Mouse (Mus musculus) granulocyte monocyte progenitor cell, adult 5-6 weeks (primary cell): Measurements from ENCODE around the gene Gm4707. TPM values are rescaled to one million over a fixed set of nuclear protein-coding genes. Genes with fewer than 3 reads are reported as not detected.
"Not testable (repeated sequence)": the region's sequence is repeated elsewhere in the genome, so short reads cannot be mapped to it uniquely, and the experiment has no call there.

Experiments
- ATAC-seq: replicated peaks from 2 replicates; pipeline ENCODE4 v1.8.0; 2016; ENCODE audit warnings: mild to moderate bottlenecking, moderate TSS enrichment, inconsistent platforms; ENCODE audit not compliant: poor library complexity, severe bottlenecking
- total RNA-seq, 2 experiments: library from RNA; stranded (forward) in 1 of 2; stranded (reverse) in 1 of 2; fragments of 200-712, 200-1000 nt in 1 of 2; fragments of >200 nt in 1 of 2; fragmentation: Nextera tagmentation in 1 of 2; gene quantifications; 2 replicates each; pipeline ENCODE4 v1.2.3; 2014 to 2017

The Gm4707 gene
- total RNA-seq (2014; fragmentation: Nextera tagmentation) = 6.0 and 7.7 TPM in 2 replicates
- total RNA-seq (2017) = 1.0 and 4.9 TPM in 2 replicates

DNA sequence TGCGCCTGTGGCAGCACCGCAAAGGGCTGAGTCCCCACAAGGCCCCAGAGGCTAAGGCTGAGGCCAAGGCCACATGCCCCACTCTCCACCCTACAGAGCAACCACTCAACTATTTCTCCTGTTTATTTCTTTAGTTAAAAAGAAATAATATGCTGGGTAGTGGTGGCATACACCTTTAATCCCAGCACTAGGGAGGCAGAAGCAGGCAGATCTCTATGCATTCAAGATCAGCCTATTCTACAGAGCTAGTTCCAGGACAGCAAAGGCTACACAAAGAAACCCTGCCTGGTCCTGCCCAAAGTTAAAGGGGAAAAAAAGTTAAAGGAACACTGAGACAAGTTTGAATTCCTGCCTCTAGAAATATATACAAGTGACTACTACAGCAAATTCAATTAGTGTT lies at the start of gene Gm4707:
Gene Gm4707, minus strand, starts transcription at position 101 of the 400 bp plus-strand sequence.
- no peak for ATAC-seq

DNA sequence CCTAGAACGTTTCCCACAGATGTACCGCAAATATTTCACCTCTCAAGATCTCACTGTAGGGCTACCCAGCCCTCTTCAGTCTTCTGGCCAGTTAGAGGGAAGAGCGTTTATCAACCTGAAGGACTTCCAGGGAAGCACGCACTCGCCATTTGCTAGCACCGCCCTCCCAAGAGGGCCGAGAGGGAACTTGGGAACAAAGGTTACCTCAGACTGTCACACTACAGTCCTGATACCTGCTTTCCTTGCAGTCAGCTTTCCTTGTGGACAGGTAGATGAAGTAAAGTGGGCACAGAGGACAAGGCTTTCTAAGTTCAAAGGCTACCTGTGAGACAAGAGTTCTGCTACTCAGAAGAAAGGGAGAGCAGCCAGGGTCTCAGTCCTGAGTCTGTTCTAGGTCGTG lies 47.1 kb upstream of the Gm4707 start:
- ATAC-seq = no peak

DNA sequence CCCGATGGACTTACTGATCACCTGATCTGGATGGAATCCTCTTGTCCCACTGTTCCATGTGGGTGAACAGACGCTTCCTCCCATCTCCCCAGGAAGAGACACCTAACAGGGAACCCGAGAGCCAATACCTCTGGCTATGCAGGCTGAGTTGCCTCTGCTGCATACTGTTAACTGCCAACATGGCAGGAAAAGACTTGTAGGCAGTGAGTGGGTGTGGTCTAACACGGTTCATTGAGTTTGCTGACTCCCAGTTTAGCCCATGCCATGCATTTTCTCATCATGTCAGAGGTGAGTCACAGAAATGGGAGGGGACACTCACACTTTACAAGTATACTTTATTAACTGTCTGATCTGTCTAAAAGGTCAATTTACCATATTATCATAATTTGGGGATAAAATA lies 36.1 kb upstream of the Gm4707 start:
- ATAC-seq = no peak

DNA sequence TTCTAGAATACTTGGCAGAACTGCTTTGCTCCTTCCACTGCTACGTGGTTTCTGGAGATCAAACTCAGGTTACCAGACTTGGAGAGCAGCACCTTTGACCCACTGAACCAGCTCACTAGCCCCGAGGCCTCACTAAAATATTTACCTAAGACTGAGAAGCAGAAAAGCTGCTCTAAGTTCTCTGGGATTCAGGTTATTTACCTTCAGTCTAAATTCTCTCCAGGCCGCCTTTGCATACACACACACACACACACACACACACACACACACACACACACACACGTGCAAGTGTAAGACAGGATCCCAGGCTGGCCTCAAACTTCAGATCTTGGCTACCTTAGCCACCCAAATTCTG lies 31.6 kb upstream of the Gm4707 start:
- ATAC-seq = no peak

DNA sequence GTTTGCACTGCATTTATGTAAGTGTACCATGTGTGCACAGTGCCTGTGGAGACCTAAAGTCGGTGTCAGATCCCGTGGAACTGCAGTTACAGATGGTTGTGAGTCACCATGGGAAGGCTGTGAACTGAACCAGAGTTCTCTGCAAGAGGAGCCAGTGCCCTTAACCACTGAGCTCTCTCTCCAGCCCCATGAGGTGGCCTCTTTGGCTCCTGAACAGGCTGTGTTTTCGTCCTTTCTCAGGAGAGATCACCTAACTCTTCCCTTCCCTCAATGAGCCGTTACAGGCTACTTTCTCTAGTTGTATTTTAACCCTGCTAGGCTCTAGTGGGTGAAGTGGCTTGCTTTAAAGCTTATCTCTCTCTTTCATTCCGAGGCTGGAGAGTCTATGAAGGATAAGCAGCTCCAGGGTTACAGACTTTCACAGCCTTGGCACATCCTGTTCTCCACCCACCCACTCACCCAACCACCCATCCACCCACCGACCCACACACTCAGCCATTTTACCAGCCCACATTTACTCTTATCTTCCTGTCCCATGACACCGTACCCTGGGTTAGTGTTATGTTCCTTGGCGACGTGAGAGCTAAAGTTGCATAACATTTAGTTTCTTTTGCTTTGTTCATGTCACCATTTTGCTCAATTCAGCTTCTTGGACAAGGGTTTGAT lies 31.1 kb upstream of the Gm4707 start:
- no peak for ATAC-seq

DNA sequence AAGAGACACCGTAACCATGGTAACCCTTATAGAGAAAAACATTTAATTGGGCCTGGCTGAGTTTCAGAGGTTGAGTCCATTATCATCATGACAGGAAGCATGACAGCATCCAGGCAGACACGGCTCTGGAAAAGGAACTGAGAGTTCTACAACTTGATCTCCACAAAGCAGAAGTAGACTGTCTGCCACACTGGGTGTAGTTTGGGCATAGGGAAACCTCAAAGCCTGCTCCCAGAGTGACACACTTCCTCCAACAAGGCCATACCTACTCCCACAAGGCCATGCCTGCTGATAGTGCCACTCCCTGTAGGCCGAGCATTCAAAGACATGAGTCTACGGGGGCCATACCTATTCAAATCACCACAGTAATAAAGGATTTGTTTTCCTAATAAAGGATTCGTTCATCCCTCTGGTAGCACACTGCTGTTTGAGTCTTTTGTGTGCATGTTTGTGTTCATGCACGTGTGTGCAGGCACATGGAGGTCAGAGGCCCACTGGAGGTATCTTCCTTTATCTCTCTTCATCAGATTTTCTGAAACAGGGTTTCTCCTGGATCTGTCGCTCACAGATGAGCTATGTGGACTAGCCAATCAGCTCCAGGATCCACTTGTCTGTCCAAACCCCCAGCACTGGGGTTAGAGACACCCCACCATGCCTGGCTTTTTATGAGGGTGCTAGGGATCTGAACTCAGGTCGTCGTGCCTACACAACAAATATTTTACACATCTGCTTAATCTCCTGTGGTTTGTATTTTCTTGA lies 30.2 kb upstream of the Gm4707 start:
- ATAC-seq = peak; percentile 81

DNA sequence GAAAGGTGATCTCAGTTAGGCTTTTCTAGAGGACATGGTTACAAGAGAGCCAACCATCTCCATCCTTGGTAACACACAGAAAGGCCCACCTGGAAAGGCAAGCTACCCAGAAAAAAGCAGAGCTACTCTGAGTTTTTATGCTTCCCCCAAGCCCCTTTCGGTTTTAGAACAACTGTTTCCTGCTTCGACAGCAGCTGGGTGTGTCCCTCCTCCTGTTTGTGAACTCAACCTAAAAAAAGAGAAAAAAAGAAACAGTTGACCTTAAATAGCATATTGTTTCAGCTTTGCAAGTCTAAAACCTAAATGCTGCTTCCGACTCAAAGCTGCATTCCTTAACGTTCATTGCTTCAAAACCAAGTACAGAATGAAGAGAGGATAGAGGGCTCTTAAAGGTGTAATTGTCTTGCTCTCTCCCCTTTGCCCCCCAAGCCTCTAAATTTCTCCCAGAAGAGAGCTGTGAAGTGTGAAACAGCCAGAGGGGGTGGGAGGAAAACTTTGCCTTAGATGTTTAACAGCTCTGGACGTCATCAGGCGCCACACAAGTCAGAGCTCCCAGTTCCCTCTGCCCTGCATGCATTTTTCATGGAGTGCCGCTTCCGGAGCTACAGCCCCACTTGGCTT lies 26.6 kb upstream of the Gm4707 start:
- peak; percentile 33 for ATAC-seq

DNA sequence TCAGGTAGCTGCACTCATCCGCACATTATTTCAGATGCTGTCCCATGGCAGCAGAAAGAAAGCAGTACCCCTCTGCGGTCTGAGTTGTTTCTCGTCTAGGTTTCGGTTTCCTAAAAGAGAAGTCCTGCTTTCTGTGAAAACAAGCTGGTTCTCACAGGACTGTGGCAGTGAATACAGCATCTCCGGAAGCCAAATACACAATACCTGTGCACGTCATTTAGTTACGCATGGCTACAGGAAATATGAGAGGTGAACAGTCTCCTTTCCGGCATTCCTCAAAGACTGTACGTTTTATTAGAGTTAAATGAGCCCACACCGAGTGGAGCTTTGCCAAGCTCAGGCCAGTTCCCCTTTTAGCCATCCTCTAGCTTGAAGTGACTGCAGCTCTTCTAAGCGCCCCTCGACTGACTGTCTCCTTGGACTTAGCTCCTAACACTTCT lies 26.1 kb upstream of the Gm4707 start:
- ATAC-seq = peak; percentile 62

DNA sequence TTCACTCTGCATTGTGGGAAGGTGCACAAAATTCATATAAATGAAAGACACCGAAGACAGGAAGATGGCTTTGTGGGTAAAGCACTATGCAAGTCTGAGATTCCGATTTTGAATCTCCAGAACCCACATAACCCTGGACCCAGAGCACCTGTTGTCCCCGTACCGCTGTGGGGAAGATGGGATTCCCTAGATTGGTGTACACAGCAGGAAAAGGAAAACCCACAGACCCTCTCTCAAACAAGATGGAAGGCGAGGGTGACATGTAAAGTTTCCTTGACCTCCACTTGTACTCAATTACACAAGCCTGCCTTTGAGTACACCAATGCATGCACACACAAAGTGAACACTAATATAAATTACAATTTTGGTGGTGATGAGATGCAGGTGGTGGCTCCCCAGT lies 25.0 kb upstream of the Gm4707 start:
- ATAC-seq = no peak

DNA sequence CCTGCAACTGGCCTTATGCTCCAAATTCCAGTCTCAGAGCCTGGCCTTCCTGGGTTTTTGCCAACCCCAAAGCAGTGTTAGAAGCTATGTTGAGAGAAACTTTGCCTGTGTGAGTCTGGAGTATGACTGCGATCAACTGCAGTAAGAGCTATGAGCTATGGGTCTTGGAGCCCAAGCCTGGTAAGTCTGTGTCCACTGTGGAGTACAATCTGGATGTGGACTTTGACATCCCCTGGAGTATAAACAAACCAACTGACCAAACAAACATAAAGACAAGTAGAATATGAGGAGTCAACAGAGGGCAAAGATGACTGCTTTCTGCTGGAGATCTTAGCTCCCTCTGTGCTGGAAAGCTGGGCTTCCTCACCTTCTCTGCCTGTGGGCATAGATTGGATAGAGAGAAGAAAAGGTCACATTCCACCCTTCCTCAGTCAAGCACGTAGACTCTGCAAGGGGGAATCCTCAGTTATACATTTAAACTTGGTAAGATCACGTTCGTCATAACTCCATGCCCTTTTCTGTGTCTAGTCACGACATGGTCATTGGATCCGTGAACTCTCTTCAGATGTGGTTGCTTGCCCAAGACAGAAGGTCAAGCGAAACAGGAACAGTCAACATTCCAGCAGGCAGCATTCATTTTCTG lies 23.8 kb upstream of the Gm4707 start:
- peak; percentile 48 for ATAC-seq

DNA sequence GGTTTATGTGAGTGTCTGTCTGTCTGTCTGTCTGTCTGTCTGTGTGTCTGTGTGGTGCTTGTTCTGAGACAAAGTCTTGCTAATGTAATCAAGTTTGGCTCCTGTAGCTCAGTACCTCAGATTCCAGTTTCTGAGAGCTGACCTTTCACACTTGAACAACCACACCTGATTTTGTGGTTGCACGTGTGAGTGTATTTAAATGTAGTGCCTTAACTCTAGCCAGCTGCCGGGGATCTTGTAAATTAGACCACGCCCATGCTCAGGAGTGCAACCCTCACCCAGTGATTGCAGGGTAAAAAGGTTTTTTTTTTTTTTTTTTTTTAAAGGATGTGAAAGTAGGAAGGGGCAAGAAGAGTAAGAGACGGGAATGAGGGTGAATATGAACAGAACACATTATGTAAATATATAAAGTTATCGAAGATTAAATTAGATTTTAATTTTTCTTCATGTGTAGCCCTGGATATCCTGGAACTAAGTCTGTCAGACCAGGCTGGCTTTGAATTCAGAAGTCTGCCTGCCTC lies 19.7 kb upstream of the Gm4707 start:
- ATAC-seq = peak; percentile 33

DNA sequence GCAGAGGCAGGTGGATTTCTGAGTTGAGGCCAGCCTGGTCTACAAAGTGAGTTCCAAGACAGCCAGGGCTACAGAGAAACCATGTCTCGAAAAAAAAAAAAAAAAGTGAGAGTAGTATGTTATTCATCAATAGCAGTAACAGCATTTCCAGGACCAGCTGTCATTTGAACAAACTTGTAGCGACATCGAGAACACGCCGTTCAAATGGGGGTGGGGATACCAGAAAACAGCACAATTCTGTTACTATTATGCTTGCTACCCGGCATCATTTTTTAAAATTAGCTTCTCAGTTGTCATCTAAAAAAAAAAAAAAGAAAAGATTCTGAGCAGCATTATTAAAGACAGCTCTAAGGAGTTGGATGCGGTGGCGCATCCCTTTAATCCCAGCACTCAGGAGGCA lies 17.8 kb upstream of the Gm4707 start:
- ATAC-seq = no peak

DNA sequence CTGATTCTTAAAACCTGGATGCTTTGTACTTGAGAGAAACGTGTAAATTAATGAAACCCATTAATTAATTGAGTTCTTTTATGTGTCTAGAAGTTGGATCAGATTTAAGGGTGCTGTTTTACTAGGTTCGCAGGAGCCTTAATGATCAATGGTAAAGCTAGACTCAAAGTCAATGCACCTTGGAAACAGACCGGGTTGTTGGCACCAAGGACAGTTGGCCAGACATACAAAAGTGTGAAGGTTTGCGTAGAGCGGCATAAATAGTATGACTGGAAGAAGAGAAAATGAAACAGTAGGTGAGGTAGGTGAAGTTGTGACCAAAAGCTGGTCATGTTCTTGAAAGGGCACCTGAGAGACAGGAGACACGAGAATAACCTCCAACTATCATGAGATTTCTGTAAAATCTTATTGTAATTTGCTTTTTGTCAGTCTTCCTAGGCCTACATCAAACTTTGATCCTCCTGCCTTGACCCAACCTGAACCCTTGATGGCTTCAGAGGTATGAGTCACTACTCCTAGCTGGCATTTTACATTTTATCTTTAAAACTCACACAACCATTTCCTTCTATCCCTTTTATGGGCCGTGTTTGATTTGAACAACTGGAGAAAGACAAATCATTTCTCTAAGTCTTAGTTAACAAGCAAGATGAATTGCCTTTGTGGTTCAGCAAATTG lies 16.8 kb upstream of the Gm4707 start:
- ATAC-seq = no peak

DNA sequence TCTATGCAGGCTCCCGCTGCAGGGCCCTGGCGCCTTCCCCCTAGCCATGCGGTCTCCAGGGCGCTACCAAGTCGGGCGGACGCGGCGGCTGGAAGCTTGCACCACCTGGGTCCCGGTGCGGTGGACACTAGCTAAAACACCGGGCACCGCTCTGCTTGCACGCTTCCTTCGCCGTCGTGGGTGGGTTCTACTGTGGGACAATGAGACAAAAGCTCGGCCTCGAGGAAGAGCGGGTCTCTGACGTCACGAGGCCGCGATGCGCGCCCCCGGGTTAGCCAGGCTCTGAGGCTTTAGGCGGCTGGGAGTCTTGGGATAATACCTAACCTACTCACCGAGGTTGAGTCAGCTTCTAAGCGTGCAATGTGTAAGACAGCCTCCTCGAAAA lies 16.0 kb upstream of the Gm4707 start:
- no peak; the same call in 1 of the 2 replicates for ATAC-seq

DNA sequence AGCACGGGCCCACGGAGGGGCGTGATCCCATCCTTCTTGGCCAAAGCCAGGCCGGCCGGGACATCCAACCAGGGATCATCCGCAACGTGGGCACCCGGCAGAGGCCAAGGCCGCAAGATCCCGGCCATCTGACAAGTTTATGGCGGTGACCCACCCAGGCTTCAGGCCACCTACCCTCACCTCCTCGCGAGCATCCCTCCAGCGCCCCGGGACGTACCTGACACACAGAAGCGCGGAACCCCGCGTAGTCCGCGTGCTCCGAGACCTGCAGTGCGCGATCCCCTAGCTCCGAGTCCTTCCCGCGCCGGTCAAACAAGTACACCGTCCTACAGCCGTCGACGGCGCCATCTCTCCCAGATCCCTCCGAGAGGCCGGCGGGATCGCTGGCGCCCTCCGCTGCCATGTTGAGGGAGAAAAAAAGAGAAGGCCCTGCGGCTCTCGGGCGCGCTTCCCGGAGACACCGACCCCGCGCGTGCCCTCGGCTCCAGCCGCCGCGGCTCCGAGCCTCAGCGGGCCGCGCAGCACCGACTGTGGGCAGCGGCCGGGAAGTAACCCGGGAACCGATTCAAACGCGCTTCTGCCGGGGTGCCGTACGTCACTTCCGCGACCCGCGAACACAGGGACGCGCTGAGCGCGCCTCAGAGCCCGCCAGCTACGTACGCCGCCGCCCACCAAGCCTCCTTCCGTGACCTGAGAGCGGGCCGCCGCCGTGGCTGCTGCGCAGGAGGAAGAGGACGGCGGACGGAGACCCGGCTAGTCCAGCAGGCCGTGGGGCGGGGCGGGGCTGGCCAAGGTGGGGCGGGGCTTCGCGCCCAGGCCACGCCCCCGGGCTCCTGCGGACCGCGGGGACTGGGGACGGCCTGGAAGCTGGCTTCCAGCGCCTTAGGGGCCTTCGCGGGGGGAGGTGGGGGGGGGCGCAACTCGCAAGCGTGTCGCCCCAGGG lies 15.3 kb upstream of the Gm4707 start, which contains the start of gene Smchd1:
Gene Smchd1, minus strand, starts transcription at position 582 of the 943 bp plus-strand sequence.
- ATAC-seq = peak; percentile 91

DNA sequence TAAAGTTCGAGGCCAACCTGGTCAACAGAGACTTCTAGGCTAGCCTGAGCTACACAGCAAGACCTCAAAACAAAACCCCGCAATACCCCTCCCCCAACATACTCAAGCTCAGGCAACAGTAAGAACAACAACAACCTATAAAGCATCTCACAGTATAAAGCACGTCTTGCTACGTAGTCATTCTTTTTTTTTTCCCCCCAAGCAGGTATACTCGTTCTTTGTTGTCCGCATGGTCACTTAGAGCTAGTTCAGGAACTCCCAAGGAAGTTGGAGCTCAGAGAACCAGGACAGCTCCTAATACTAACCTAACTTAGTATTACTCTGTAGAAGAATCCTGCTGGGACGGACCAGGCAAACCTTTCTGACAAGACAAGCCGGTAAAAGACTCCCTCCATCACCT lies 14.4 kb upstream of the Gm4707 start:
- ATAC-seq = no peak

DNA sequence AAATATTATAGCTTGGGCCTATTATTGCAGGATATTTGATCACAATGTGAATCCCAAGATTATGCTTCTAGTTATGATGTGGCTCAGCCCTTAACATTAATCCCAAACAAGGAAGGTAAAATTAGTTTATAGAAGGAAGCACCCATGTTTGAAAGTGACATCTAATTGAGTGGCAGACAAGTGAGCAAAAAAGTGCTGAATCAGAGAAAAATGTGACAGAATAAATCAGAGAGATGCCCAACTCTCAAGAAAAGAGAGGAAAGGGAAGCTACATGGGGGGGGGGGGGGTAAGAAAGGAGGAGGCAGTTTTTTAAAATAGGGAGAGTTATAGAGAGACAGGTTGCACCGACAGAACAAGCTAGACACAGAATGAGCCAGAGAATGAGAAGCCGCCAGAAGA lies 11.5 kb upstream of the Gm4707 start:
- no peak for ATAC-seq

DNA sequence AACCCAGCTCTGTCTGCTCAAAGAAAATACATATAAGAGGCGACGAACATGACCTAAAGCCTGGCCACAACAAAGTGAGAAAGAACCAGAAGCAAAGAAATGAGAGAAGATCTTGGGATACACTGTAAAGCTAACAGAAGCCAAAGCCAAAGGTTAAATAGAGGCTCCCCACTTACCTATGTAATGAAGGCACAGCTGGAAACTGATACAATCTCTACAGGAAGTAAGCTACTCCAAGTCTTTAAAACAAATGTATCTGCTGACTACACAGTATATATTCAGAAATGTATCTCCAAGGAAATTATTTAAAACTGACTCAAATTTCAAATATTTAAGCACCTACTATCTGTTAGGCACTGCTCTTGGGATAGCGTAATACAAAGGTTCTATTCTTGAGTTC lies 594 bp upstream of the Gm4707 start:
- no peak for ATAC-seq

DNA sequence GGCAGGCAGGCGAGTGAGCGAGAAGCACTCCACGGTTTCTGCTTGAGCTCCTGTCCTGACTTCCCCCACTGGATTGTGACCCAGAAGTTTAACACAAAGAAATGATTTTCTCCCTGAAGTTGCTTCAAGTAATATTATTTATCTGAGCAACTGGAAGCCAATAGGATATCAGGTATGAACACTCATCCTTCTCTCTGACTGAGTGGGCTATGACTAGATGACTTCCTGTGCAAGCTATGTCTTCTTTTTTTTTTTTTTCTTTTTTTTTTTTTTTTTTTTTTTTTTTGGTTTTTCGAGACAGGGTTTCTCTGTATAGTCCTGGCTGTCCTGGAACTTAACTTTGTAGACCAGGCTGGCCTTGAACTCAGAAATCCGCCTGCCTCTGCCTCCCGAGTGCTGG lies 2.4 kb downstream of the Gm4707 start:
- not testable (repeated sequence) for ATAC-seq
